Mouse (Mus musculus) hindbrain, embryonic 14.5 days (tissue): ENCODE data around the gene Sdc4. TPM values are rescaled to one million over a fixed set of nuclear protein-coding genes. Genes with fewer than 3 reads are reported as not detected.

Source experiments
- ATAC-seq: fragments of 200-750 bp; cut with Nextera tagmentation; 2 replicates; pipeline ENCODE4 v1.8.0; 2017; ENCODE audit warnings: moderate number of reproducible peaks, mild to moderate bottlenecking, moderate TSS enrichment, moderate library complexity; ENCODE audit not compliant: low FRiP score
- DNase-seq: peaks from one replicate; pipeline ENCODE4 v3.0.0-alpha.2; 2015; ENCODE audit warnings: low spot score
- H3K27ac ChIP-seq: fragments of 300-500 bp; sonication (generic); 2 replicates; pipeline ENCODE4 v1.5.1; 2014; ENCODE audit warnings: mild to moderate bottlenecking, moderate library complexity
- H3K27me3 ChIP-seq: fragments of 300-500 bp; sonication (generic); 2 replicates; pipeline ENCODE4 v1.6.1; 2014; ENCODE audit warnings: mild to moderate bottlenecking, low read length, mixed read lengths; ENCODE audit not compliant: control insufficient read depth, insufficient read depth
- H3K36me3 ChIP-seq: fragments of 300-500 bp; sonication (generic); replicated peaks from 2 replicates; pipeline ENCODE4 v1.6.1; 2014; ENCODE audit not compliant: control insufficient read depth, insufficient read depth
- H3K4me1 ChIP-seq: fragments of 300-500 bp; sonication (generic); replicated peaks from 2 replicates; pipeline ENCODE4 v1.6.1; 2014; ENCODE audit warnings: antibody characterized with exemption, low read length, mixed read lengths; ENCODE audit not compliant: control insufficient read depth, insufficient read depth
- H3K4me2 ChIP-seq: fragments of 300-500 bp; sonication (generic); replicated peaks from 2 replicates; pipeline ENCODE4 v1.6.1; 2014; ENCODE audit warnings: mild to moderate bottlenecking, moderate library complexity
- H3K4me3 ChIP-seq: fragments of 300-500 bp; sonication (generic); replicated peaks from 2 replicates; pipeline ENCODE4 v1.5.1; 2014; ENCODE audit warnings: mild to moderate bottlenecking, low read length
- H3K9ac ChIP-seq: fragments of 300-500 bp; sonication (generic); 2 replicates; pipeline ENCODE4 v1.6.1; 2014
- H3K9me3 ChIP-seq: fragments of 300-500 bp; sonication (generic); 2 replicates; pipeline ENCODE4 v1.6.1; 2016; ENCODE audit warnings: low read length; ENCODE audit not compliant: control insufficient read depth
- WGBS: fragments of 180-500 bp; shearing (Covaris S2); extraction: QIAGEN DNeasy Blood & Tissue Kit; methylation state at CpG from one replicate; pipeline ENCODE4 v1.1.7; 2014; 5-methylcytosine and 5-hydroxymethylcytosine counted together
- polyA plus RNA-seq: library from polyadenylated mRNA; unstranded; fragments of >200 nt; fragmentation: Nextera tagmentation; extraction: Ambion mirVana; gene quantifications from 2 replicates; pipeline ENCODE4 v1.2.1, GENCODE M21; 2014

The Sdc4 gene
- polyA plus RNA-seq, 1 experiment from 2014 or later: 9.3 TPM

DNA sequence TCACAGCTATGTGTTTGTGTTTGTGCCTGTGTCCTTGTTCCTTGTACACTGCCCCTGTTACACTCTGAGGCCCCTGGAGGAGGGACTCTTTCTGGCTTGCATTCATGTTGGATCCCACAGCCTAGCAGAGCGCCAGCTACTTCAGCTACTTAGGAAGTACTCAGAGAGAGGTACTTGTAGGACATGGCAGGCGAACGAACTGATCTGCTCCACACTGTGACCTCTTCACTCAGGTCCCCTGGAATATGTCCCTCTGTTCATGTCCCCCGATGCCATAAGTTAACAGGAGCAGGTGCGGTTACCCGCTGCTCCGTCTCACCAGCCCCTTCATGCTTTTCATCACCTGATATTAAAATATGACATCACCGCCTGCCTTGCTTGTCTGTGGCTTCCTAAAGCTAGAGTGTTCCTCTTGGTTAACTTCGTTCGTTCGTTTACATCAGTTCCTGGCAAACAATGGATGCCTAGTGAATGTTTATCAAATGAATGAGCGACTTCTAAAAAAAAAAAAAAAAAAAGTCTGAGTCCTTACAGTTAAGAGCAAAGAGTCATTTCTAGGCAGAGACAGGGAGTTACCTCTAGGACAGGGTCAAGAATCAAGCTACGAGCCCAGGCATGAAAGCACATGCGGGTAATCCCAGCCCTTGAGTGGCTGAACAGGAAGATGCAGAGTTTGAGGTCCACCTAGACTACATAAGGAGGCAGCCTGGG lies 9.5 kb upstream of the Sdc4 start:
- no peaks in the 10 kb centered on the region for H3K36me3 ChIP-seq
- H3K4me2 ChIP-seq: no peak overlapping the region
- H3K27me3 ChIP-seq: no peaks in the 10 kb centered on the region
- H3K9me3 ChIP-seq: no peaks in the 10 kb centered on the region
- DNase-seq: no peak
- 0 out of 2 replicates have a peak, but pooled peaks cover 6% of the 10 kb centered on the region for H3K4me1 ChIP-seq
- ATAC-seq: no peak
- no peak overlapping the region for H3K4me3 ChIP-seq
- H3K9ac ChIP-seq: no peak overlapping the region
- WGBS: 80% methylated on average over 14 of the region's 14 CpGs
- no peak overlapping the region for H3K27ac ChIP-seq

DNA sequence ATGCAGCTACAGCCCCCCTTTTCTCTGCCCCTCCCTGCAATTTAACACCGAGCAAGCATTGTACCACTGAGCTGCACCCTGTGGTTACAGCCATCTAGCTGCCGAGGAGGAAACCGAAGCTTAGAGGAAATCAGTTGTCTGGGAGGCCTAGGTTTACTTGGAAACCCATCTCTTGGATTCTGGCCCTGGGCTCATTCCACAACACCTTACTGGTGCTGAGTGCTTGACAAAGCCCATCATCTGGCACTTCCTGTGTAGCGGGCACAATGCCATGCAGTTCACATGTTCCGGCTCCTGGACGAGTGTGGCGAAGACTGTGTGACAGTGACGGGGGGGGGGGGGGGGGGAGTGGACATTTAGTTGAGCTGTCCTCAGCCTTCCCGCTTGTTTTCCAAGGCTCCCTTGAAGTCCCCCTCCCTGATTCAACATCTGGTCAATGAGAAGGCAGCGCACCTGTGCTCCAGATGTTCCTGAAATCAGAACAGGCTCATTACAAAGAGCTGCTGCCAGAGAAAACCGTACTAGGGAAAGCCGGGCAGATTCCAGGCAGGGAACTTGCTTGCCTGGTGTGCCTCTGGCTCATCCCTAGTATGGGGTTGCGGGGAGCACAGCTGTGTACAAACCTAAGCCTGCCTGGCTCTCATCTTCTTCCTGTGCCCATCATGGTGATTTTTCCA lies 8.5 kb upstream of the Sdc4 start:
- Histone ChIP-seq H3K9me3 (no peaks in the 10 kb centered on the region), H3K9ac (no peak overlapping the region), H3K27me3 (no peaks in the 10 kb centered on the region), H3K36me3 (no peaks in the 10 kb centered on the region), H3K4me3 (no peak overlapping the region), H3K27ac (no peak overlapping the region), H3K4me2 (no peak overlapping the region), H3K4me1 (0 out of 2 replicates have a peak, but pooled peaks cover 6% of the 10 kb centered on the region)
- 44% methylated on average over 13 of the region's 13 CpGs for WGBS
- DNase-seq: no peak
- ATAC-seq: no peak

DNA sequence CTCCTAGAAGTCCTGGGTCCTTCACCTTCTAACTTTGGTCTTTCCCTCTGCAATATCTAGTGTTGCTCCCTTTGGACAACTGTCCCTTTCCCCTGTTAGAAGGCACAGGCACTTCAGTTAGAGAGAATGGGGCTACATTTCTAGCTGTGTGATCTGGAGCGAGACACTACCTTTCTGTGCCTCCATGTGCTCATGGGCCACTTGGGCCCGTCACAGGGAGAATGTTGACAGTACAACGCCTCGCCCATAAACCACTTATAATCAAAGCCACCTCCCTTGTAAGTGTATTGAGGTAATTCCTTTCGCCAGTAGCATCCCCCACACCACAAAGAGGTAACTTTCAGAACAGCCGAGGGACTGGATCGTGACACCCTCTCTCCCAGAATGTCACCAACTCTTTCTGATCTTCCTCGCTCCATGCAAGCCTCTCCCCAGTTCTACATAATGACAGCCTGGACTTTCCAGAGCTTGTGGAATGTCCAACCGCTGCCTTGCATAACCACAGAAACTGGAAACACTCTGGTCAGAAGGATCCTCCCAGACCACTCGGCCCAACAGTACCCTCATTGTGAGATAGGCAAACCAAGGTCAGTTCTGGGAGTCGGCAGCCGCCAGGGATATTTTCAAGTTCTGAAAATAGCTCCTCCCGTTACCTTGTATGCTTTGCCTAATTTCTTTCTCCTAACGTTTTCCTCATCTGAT lies 5.8 kb upstream of the Sdc4 start:
- no peaks in the 10 kb centered on the region for H3K36me3 ChIP-seq
- no peaks in the 10 kb centered on the region for H3K27me3 ChIP-seq
- ATAC-seq (no peak), DNase-seq (no peak)
- H3K4me3 ChIP-seq: no peak overlapping the region
- H3K9ac ChIP-seq: no peak overlapping the region
- no peaks in the 10 kb centered on the region for H3K9me3 ChIP-seq
- H3K4me1 ChIP-seq: no peaks in the 10 kb centered on the region
- WGBS: 86% methylated on average over 14 of the region's 14 CpGs
- H3K27ac ChIP-seq: no peak overlapping the region
- no peak overlapping the region for H3K4me2 ChIP-seq

DNA sequence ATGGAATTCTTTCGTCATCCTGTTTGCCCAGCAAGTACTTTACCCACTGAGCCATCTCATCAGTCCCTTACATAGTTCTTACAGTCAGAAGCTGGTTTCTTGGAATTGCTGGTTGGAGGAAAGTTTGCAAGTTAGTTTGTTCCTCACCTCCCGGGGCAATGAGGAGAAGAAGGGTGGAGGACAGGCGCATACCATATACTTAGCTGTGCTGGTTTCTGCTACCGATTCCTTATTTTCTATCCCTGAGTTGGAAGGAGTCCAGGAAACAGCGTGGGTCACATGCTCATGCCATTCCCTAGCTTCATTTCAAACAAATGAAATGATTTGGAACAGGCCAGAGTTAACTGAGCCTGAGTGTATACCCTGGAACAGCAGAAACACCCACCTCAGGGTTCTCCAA lies 5.2 kb upstream of the Sdc4 start:
- H3K4me1 ChIP-seq: no peaks in the 10 kb centered on the region
- WGBS: 79% methylated on average over 5 of the region's 5 CpGs
- H3K9me3 ChIP-seq: no peaks in the 10 kb centered on the region
- no peak for ATAC-seq
- H3K27ac ChIP-seq: no peak overlapping the region
- H3K4me3 ChIP-seq: no peak overlapping the region
- H3K27me3 ChIP-seq: no peaks in the 10 kb centered on the region
- no peak for DNase-seq
- no peaks in the 10 kb centered on the region for H3K36me3 ChIP-seq
- no peak overlapping the region for H3K9ac ChIP-seq
- no peak overlapping the region for H3K4me2 ChIP-seq

DNA sequence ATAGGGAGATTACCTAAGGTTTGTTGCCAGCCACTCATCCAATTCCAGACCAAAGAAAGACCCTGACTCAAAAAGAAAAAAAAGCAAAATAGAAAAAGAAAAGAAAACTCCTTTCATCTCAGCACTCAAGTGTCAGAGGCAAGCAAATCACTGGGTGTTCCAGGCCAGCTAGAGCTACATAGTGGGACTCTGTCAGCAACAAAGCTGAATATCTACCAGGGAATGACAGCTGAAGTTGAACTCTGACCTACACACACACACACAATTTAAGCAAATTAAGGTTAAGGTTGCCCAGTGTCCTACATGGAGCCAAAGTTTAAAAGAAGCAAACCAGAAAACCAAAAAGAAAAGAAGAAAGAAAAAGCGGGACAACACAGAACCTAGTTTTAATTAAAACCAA lies 4.5 kb upstream of the Sdc4 start:
- no peaks in the 10 kb centered on the region for H3K27me3 ChIP-seq
- no peak overlapping the region for H3K4me2 ChIP-seq
- no peaks in the 10 kb centered on the region for H3K9me3 ChIP-seq
- H3K4me3 ChIP-seq: no peak overlapping the region
- no peak overlapping the region for H3K27ac ChIP-seq
- no peak overlapping the region for H3K9ac ChIP-seq
- ATAC-seq (no peak), DNase-seq (no peak)
- H3K36me3 ChIP-seq: no peaks in the 10 kb centered on the region
- 86% methylated on average over 1 of the region's 1 CpGs for WGBS
- no peaks in the 10 kb centered on the region for H3K4me1 ChIP-seq

DNA sequence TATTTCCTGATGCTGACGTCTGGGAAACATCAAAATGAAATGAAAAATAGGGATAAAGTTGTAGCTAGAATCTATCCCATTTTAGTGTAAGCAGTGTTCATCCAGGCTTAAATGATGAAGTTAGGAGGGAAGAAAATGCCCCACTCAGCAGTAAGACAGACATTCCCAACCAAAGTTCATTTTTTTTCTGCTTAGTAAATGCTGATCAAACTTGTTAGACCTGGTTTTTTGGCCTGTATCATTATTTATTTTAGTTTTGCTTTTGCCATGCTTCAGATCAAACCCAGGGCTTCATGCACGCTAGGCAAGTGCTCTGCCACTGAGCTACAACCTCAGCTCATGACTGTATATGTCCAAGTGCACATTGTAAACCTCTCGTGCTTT lies 2.4 kb upstream of the Sdc4 start:
- no peaks in the 10 kb centered on the region for H3K36me3 ChIP-seq
- H3K4me1 ChIP-seq: peaks cover 7% of the 10 kb centered on the region
- DNase-seq (no peak), ATAC-seq (no peak)
- no peak overlapping the region for H3K4me3 ChIP-seq
- peaks cover 17% of the 10 kb centered on the region for H3K27me3 ChIP-seq
- WGBS: 88% methylated on average over 3 of the region's 3 CpGs
- no peaks in the 10 kb centered on the region for H3K9me3 ChIP-seq
- H3K4me2 ChIP-seq: no peak overlapping the region
- no peak overlapping the region for H3K27ac ChIP-seq
- no peak overlapping the region for H3K9ac ChIP-seq

DNA sequence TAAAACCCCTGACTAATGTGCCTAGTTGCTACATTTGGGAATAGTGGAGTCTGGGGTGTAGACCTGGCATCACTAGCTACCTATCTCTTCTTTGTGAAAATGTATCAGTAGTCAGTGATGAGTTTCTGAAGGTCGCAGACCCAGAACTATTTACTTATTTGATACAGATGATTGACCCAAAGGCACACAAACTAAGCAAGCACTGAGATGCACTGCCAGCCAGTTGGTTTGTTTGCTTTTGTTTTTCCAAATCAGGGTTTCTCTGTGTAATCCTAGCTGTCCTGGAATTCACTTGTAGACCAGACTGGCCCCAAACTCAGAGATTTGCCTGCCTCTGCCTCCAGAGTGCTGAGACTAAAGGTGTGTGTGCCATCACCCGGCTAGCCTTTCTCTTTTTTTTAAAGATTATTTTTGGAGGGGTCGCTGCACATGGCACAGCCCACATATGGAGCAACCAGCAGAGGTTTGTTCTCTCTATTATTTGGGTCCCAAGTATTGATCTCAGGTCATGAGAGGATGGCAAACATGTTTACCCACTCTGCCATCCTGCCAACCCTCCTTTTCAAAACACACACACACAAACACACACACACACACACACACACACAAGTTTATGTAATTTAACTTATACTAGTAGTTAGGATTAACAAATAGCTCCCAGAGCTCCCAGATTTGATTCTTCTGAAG lies 1.9 kb upstream of the Sdc4 start:
- H3K4me3 ChIP-seq: no peak overlapping the region

DNA sequence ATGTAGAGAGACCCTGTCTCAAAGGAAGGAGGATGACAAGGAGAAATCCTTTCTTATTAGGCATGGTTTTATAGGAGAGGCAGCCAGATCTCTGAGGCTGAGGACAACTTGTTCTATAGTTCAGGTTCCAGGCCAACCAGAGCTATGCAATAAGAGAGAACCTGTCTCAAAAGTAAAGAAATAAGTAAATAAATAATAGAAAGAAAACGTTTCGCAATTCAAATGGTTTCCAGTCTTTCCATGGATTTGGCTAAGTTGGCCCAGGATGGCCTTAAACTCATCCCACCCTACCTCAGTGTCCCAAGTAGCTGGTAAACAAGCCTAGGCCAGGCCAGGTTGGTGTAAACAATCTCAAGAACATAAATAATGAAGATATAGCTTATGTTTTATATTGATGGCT lies 1.0 kb upstream of the Sdc4 start:
- no peak overlapping the region for H3K9ac ChIP-seq
- 86% methylated on average over 2 of the region's 2 CpGs for WGBS
- no peaks in the 10 kb centered on the region for H3K9me3 ChIP-seq
- H3K4me2 ChIP-seq: no peak overlapping the region
- no peak overlapping the region for H3K4me3 ChIP-seq
- DNase-seq: no peak
- peaks cover 7% of the 10 kb centered on the region for H3K4me1 ChIP-seq
- no peak for ATAC-seq
- peaks cover 20% of the 10 kb centered on the region for H3K27me3 ChIP-seq
- no peaks in the 10 kb centered on the region for H3K36me3 ChIP-seq
- H3K27ac ChIP-seq: no peak overlapping the region

More for the DNA sequence above, 1.9 kb upstream of the Sdc4 start:
- WGBS: 85% methylated on average over 3 of the region's 3 CpGs
- H3K4me2 ChIP-seq: no peak overlapping the region
- H3K27me3 ChIP-seq: peaks cover 20% of the 10 kb centered on the region
- no peak overlapping the region for H3K27ac ChIP-seq
- DNase-seq: no peak
- H3K9ac ChIP-seq: no peak overlapping the region
- peaks cover 7% of the 10 kb centered on the region for H3K4me1 ChIP-seq
- ATAC-seq: no peak
- H3K9me3 ChIP-seq: no peaks in the 10 kb centered on the region
- H3K36me3 ChIP-seq: no peaks in the 10 kb centered on the region

DNA sequence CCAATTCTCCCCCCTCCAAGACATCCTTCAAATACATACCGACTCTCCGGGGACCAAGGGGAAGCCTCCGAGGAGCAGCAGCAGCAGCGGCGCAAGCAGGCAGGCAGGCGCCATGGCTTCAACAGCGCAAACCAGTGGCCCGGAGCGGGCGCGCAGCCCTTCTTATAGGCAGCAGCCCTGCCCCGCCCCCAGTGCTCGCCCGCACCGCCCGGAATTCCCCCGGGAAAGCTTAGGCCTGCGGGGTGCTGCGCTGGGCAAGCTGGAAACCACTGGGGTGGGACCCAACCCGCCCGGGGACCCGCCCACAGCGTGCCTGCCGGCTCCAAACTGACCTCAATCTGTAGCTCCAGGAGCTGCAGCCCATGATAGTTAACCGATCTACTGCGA lies 643 bp downstream of the Sdc4 start:
- peak overlapping the region; percentile 57 for H3K9ac ChIP-seq
- under 1% methylated on average over 26 of the region's 26 CpGs for WGBS
- H3K4me3 ChIP-seq: peak overlapping the region; percentile 37
- peaks cover 20% of the 10 kb centered on the region for H3K27me3 ChIP-seq
- peak; percentile 86 for ATAC-seq
- peak overlapping the region; percentile 82 for H3K4me2 ChIP-seq
- H3K27ac ChIP-seq: no peak overlapping the region
- peak; percentile 72 for DNase-seq
- H3K4me1 ChIP-seq: peaks cover 7% of the 10 kb centered on the region
- H3K36me3 ChIP-seq: no peaks in the 10 kb centered on the region
- H3K9me3 ChIP-seq: no peaks in the 10 kb centered on the region
